Mouse (Mus musculus) cerebellum, postnatal 4 days (tissue): ENCODE measurements around the gene Cyp2d11.
A peak's percentile ranks its signal among the peaks of the same experiment; 100 is the strongest.
"Not testable (repeated sequence)": the region's sequence is repeated elsewhere in the genome, so short reads cannot be mapped to it uniquely, and the experiment has no call there.

Source experiments
- DNase-seq, 2 experiments: peaks; one replicate each; pipeline ENCODE4 v3.0.0; 2022; ENCODE audit warnings: low spot score in 2 of 2, mixed read lengths in 1 of 2

Gene Cyp2d11

GRCm38 (mm10) chr15:82379871-82380713, 13.7 kb downstream of the Cyp2d11 start, which contains the start of gene Cyp2d22:
TSS of gene Cyp2d22 (minus strand) at chr15:82380260.
- no peak for DNase-seq

- no peak for DNase-seq
Observed at GRCm38 (mm10) chr15:82379511-82379870, 14.3 kb downstream of the Cyp2d11 start.

- DNase-seq, result no peak
Observed at GRCm38 (mm10) chr15:82378261-82379180, 15.3 kb downstream of the Cyp2d11 start.

GRCm38 (mm10) chr15:82377701-82378100, 16.1 kb downstream of the Cyp2d11 start:
- DNase-seq, result no peak

- DNase-seq, result no peak
Observed at GRCm38 (mm10) chr15:82376393-82377138, 17.3 kb downstream of the Cyp2d11 start.

GRCm38 (mm10) chr15:82375855-82376254, 18.0 kb downstream of the Cyp2d11 start:
- no peak for DNase-seq

- DNase-seq, result no peak
Observed at GRCm38 (mm10) chr15:82374437-82374836, 19.4 kb downstream of the Cyp2d11 start.

GRCm38 (mm10) chr15:82372991-82373390, 20.8 kb downstream of the Cyp2d11 start:
- DNase-seq, result no peak

GRCm38 (mm10) chr15:82372446-82372845, 21.4 kb downstream of the Cyp2d11 start:
- DNase-seq, result no peak

- DNase-seq, result no peak
Observed at GRCm38 (mm10) chr15:82368851-82369250, 25.0 kb downstream of the Cyp2d11 start.

GRCm38 (mm10) chr15:82368146-82368545, 25.7 kb downstream of the Cyp2d11 start:
- DNase-seq, result no peak

- DNase-seq, result not testable (repeated sequence)
Observed at GRCm38 (mm10) chr15:82364561-82364960, 29.3 kb downstream of the Cyp2d11 start.

- DNase-seq, result not testable (repeated sequence)
Observed at GRCm38 (mm10) chr15:82363801-82364200, 30.0 kb downstream of the Cyp2d11 start.

- DNase-seq, result no peak
Observed at GRCm38 (mm10) chr15:82362234-82362633, 31.6 kb downstream of the Cyp2d11 start.

GRCm38 (mm10) chr15:82361459-82362018, 32.3 kb downstream of the Cyp2d11 start:
- DNase-seq, result no peak

GRCm38 (mm10) chr15:82358431-82359260, 35.2 kb downstream of the Cyp2d11 start:
- DNase-seq, result no peak

- peak; percentile 95 to 98 for DNase-seq
Observed at GRCm38 (mm10) chr15:82354126-82354945, 39.5 kb downstream of the Cyp2d11 start, which contains the start of gene Ndufa6. TSS of gene Ndufa6 (minus strand) at chr15:82354322.

- DNase-seq, result no peak
Observed at GRCm38 (mm10) chr15:82353745-82354113, 40.1 kb downstream of the Cyp2d11 start.

- DNase-seq, result no peak
Observed at GRCm38 (mm10) chr15:82353078-82353744, 40.6 kb downstream of the Cyp2d11 start.
